Mouse (Mus musculus) cerebellum, adult 2 months (tissue): ENCODE data around the gene Habp4. TPM values are rescaled to one million over a fixed set of nuclear protein-coding genes. Genes with fewer than 3 reads are reported as not detected.

Experiments
- DNase-seq, 2 experiments: peaks; one replicate each; pipeline ENCODE4 v3.0.0; 2021
- H3K27ac ChIP-seq: fragments of 200-500 bp; 2 replicates; pipeline ENCODE4 v1.5.1; 2012; ENCODE audit warnings: low read length, control low read depth, inconsistent platforms; ENCODE audit not compliant: insufficient read depth
- H3K27me3 ChIP-seq: fragments of 200-500 bp; 2 replicates; pipeline ENCODE4 v1.6.1; 2012; ENCODE audit warnings: inconsistent platforms, mild to moderate bottlenecking, low read length, moderate library complexity; ENCODE audit not compliant: control insufficient read depth, insufficient read depth
- H3K4me1 ChIP-seq: fragments of 200-500 bp; 2 replicates; pipeline ENCODE4 v1.6.1; 2011; ENCODE audit warnings: low read length; ENCODE audit not compliant: control insufficient read depth, insufficient read depth
- H3K4me3 ChIP-seq: fragments of 200-500 bp; replicated peaks from 2 replicates; pipeline ENCODE3; 2011; ENCODE audit warnings: mild to moderate bottlenecking, low read depth, low read length, control low read depth; ENCODE audit not compliant: insufficient read depth
- CTCF ChIP-seq: fragments of 200-500 bp; IDR thresholded peaks from 2 replicates; pipeline ENCODE4 v1.5.1; 2011; ENCODE audit warnings: low read depth, mild to moderate bottlenecking, control low read depth, low read length, moderate library complexity, borderline replicate concordance; ENCODE audit not compliant: insufficient read depth
- POLR2A ChIP-seq: fragments of 200-500 bp; IDR thresholded peaks from 2 replicates; pipeline ENCODE4 v1.6.1; 2011; ENCODE audit warnings: low read length, control low read depth, borderline replicate concordance; ENCODE audit not compliant: insufficient read depth
- WGBS: fragments of 180-500 bp; shearing (Covaris S2); methylation state at CpG from one replicate; pipeline ENCODE4 v1.1.7; 2018; 5-methylcytosine and 5-hydroxymethylcytosine counted together
- polyA plus RNA-seq: library from polyadenylated mRNA; depleted of rRNA; stranded (reverse); fragments of >200 nt; gene quantifications from 2 replicates; pipeline ENCODE4 v1.2.3, GENCODE M21; 2012

The Habp4 gene
- polyA plus RNA-seq, 1 experiment: 213 TPM

- H3K27ac ChIP-seq: no peak overlapping the region
- peak; percentile 32 to 51 for DNase-seq
- 80% methylated on average over 3 of the region's 3 CpGs for WGBS
- no peaks in the 10 kb centered on the region for H3K4me1 ChIP-seq
- TF ChIP-seq CTCF: peak; percentile 37; the same call in 1 of the 2 replicates
- no peak for TF ChIP-seq POLR2A
- H3K4me3 ChIP-seq: no peak overlapping the region
- no peaks in the 10 kb centered on the region for H3K27me3 ChIP-seq
Measured at GRCm38 (mm10) chr13:64180888-64181287, 19.3 kb downstream of the Habp4 start.

GRCm38 (mm10) chr13:64182091-64182490 is 20.5 kb downstream of the Habp4 start:
- DNase-seq: no peak
- 70% methylated on average over 2 of the region's 2 CpGs for WGBS
- TF ChIP-seq POLR2A (no peak), CTCF (no peak)
- Histone ChIP-seq H3K27ac (no peak overlapping the region), H3K4me1 (no peaks in the 10 kb centered on the region), H3K4me3 (no peak overlapping the region), H3K27me3 (no peaks in the 10 kb centered on the region)

DNA sequence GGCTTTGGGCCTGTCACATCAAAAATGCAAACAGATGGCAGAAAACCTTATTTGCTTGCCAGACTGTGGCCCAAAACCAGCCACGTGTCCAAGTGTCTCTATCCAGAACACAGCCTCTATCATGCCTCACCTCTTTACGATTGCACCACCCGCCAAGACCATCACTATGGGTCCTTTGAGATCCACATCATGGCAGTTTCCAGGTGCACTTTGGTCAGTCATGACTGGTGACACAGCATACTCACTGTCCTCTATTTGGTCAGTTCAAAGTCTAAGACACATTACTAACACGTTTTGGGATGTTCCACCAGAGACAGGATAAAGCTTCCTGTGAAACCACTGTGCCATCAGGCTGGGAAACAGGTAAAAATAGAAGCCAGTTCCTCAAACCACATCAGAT is 22.0 kb downstream of the Habp4 start:
- Histone ChIP-seq H3K4me1 (no peaks in the 10 kb centered on the region), H3K4me3 (no peak overlapping the region), H3K27ac (no peak overlapping the region), H3K27me3 (no peaks in the 10 kb centered on the region)
- WGBS: 33% methylated on average over 4 of the region's 4 CpGs
- peak in 1 of 2 experiments; percentile 29 for DNase-seq
- TF ChIP-seq POLR2A (no peak), CTCF (no peak)

GRCm38 (mm10) chr13:64184361-64184760 is 22.7 kb downstream of the Habp4 start:
- DNase-seq: no peak
- H3K27me3 ChIP-seq: no peaks in the 10 kb centered on the region
- 77% methylated on average over 10 of the region's 10 CpGs for WGBS
- no peak overlapping the region for H3K27ac ChIP-seq
- TF ChIP-seq POLR2A: no peak
- no peak for TF ChIP-seq CTCF
- no peaks in the 10 kb centered on the region for H3K4me1 ChIP-seq
- H3K4me3 ChIP-seq: no peak overlapping the region

DNA sequence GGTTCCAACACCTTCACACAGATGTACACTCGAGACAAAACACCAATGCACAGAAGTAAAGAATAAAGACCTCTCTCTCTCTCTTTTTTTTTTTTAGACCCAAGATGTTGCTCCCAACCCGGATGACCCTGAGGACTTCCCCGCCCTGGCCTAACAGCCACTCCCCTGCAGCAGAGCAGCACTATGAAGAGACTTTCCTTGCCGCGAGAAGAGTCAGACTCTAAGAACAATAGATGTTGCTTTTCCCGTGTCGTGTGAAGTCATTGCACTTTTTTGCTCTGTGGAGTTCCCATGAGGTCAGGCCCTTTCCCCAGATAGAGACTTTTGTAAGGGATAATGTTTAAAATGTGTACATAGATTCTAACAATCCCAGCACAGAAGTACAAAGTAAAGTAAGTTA is 23.6 kb downstream of the Habp4 start:
- WGBS: 77% methylated on average over 7 of the region's 7 CpGs
- no peak overlapping the region for H3K4me3 ChIP-seq
- H3K4me1 ChIP-seq: no peaks in the 10 kb centered on the region
- no peak for DNase-seq
- no peaks in the 10 kb centered on the region for H3K27me3 ChIP-seq
- no peak overlapping the region for H3K27ac ChIP-seq
- no peak for TF ChIP-seq CTCF
- no peak for TF ChIP-seq POLR2A

GRCm38 (mm10) chr13:64185586-64185985 is 24.0 kb downstream of the Habp4 start:
- H3K27me3 ChIP-seq: no peaks in the 10 kb centered on the region
- H3K27ac ChIP-seq: no peak overlapping the region
- no peak for TF ChIP-seq POLR2A
- TF ChIP-seq CTCF: no peak
- no peak overlapping the region for H3K4me3 ChIP-seq
- H3K4me1 ChIP-seq: no peaks in the 10 kb centered on the region
- DNase-seq: no peak
- WGBS: 91% methylated on average over 9 of the region's 9 CpGs

DNA sequence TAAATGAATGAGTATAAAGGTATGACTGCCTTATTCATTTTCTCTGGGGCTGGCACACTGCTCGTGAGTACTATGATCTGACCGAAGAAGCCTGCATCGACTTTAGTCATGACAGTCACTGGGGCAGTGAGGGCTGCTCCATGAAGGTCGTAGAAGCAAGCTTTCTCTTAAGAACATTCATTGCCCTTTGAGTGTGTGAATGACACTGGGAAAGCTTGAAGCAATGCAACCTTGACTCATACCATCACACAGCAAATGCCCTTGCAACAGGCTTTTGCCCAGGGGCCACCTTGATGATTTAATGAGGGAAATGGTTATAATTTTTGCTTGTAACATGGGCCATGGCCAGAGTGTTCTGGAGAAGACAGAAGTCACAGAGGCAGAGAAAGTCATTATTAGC is 24.9 kb downstream of the Habp4 start:
- TF ChIP-seq CTCF (no peak), POLR2A (no peak)
- 93% methylated on average over 4 of the region's 4 CpGs for WGBS
- no peak overlapping the region for H3K4me3 ChIP-seq
- no peaks in the 10 kb centered on the region for H3K27me3 ChIP-seq
- H3K4me1 ChIP-seq: no peaks in the 10 kb centered on the region
- DNase-seq: no peak
- H3K27ac ChIP-seq: no peak overlapping the region

- no peak for TF ChIP-seq POLR2A
- no peak for TF ChIP-seq CTCF
Measured at GRCm38 (mm10) chr13:64187065-64187464, 25.4 kb downstream of the Habp4 start.

More at GRCm38 (mm10) chr13:64187065-64187464, 25.4 kb downstream of the Habp4 start:
- DNase-seq: no peak
- Histone ChIP-seq H3K27me3 (no peaks in the 10 kb centered on the region), H3K4me3 (no peak overlapping the region), H3K4me1 (no peaks in the 10 kb centered on the region), H3K27ac (no peak overlapping the region)
